Mouse (Mus musculus): ENCODE measurements around the gene Grasp. TPM values are rescaled to one million over a fixed set of nuclear protein-coding genes. Genes with fewer than 3 reads are reported as not detected.

Gene Grasp
- polyA plus RNA-seq (2014; fragmentation: Nextera tagmentation; extraction: Ambion mirVana): 5.0 and 5.7 TPM in 2 replicates

- H3K27me3 ChIP-seq (ENCODE audit: control insufficient read depth, insufficient read depth, low read length): peaks cover 18% of the 10 kb centered on the region
- peak; percentile 91 for ATAC-seq (ENCODE audit: low FRiP score, low TSS enrichment)
- no peaks in the 10 kb centered on the region for H3K9me3 ChIP-seq (ENCODE audit: control insufficient read depth, low read length)
- H3K4me1 ChIP-seq (ENCODE audit: control insufficient read depth, insufficient read depth, low read length): peaks cover 40% of the 10 kb centered on the region
- peak within 1 kb of the TSS; percentile 83 for H3K4me3 ChIP-seq (ENCODE audit: low read length)
- peak within 1 kb of the TSS; percentile 96 for H3K4me2 ChIP-seq (replicated peaks; ENCODE audit: low read depth, low read length)
- peak within 1 kb of the TSS; percentile 76 for H3K9ac ChIP-seq (ENCODE audit: low read depth, low read length)
- peak within 1 kb of the TSS; percentile 85 for H3K27ac ChIP-seq (ENCODE audit: low read depth, low read length)
- under 1% methylated on average over 77 of the region's 77 CpGs for WGBS
- peaks cover 4% of the 10 kb centered on the region; the same call in 1 of the 2 replicates for H3K36me3 ChIP-seq (ENCODE audit: control insufficient read depth, insufficient read depth, low read length)
These were observed at the start of gene Grasp for GRCm38 (mm10) chr15:101224006-101224906. Gene Grasp, plus strand, starts transcription at chr15:101224188.

- peak; percentile 70 for ATAC-seq (ENCODE audit: low FRiP score, low TSS enrichment)
- Histone ChIP-seq H3K36me3 (ENCODE audit: control insufficient read depth, insufficient read depth, low read length) (no peaks in the 10 kb centered on the region), H3K4me1 (ENCODE audit: control insufficient read depth, insufficient read depth, low read length) (peaks cover 25% of the 10 kb centered on the region), H3K9ac (ENCODE audit: low read depth, low read length) (peak overlapping the region; percentile 92), H3K27ac (ENCODE audit: low read depth, low read length) (peak overlapping the region; percentile 43; the same call in 1 of the 2 replicates), H3K9me3 (ENCODE audit: control insufficient read depth, low read length) (no peaks in the 10 kb centered on the region), H3K4me2 (replicated peaks; ENCODE audit: low read depth, low read length) (peak overlapping the region; percentile 93), H3K27me3 (ENCODE audit: control insufficient read depth, insufficient read depth, low read length) (no peaks in the 10 kb centered on the region), H3K4me3 (ENCODE audit: low read length) (peak overlapping the region; percentile 87)
- WGBS: 1% methylated on average over 20 of the region's 46 CpGs
These were observed 49.5 kb upstream of the Grasp start for GRCm38 (mm10) chr15:101174294-101175130.

GRCm38 (mm10) chr15:101175131-101175460 lies 48.9 kb upstream of the Grasp start:
- Histone ChIP-seq H3K9me3 (ENCODE audit: control insufficient read depth, low read length) (no peaks in the 10 kb centered on the region), H3K36me3 (ENCODE audit: control insufficient read depth, insufficient read depth, low read length) (no peaks in the 10 kb centered on the region), H3K27ac (ENCODE audit: low read depth, low read length) (no peak overlapping the region), H3K4me1 (ENCODE audit: control insufficient read depth, insufficient read depth, low read length) (peaks cover 27% of the 10 kb centered on the region), H3K4me2 (replicated peaks; ENCODE audit: low read depth, low read length) (peak overlapping the region; percentile 93), H3K27me3 (ENCODE audit: control insufficient read depth, insufficient read depth, low read length) (no peaks in the 10 kb centered on the region), H3K9ac (ENCODE audit: low read depth, low read length) (peak overlapping the region; percentile 92), H3K4me3 (ENCODE audit: low read length) (peak overlapping the region; percentile 87)
- ATAC-seq (ENCODE audit: low FRiP score, low TSS enrichment): no peak
- WGBS: 10% methylated on average over 5 of the region's 5 CpGs

- Histone ChIP-seq H3K4me3 (ENCODE audit: low read length) (peak overlapping the region; percentile 87), H3K9me3 (ENCODE audit: control insufficient read depth, low read length) (no peaks in the 10 kb centered on the region), H3K4me2 (replicated peaks; ENCODE audit: low read depth, low read length) (peak overlapping the region; percentile 93), H3K27ac (ENCODE audit: low read depth, low read length) (no peak overlapping the region), H3K36me3 (ENCODE audit: control insufficient read depth, insufficient read depth, low read length) (no peaks in the 10 kb centered on the region), H3K4me1 (ENCODE audit: control insufficient read depth, insufficient read depth, low read length) (peaks cover 33% of the 10 kb centered on the region), H3K9ac (ENCODE audit: low read depth, low read length) (peak overlapping the region; percentile 92; the same call in 1 of the 2 replicates), H3K27me3 (ENCODE audit: control insufficient read depth, insufficient read depth, low read length) (no peaks in the 10 kb centered on the region)
- no peak for ATAC-seq (ENCODE audit: low FRiP score, low TSS enrichment)
- 16% methylated on average over 17 of the region's 17 CpGs for WGBS
These were observed 48.2 kb upstream of the Grasp start for GRCm38 (mm10) chr15:101175613-101176283.

- H3K4me2 ChIP-seq (replicated peaks; ENCODE audit: low read depth, low read length): no peak overlapping the region; the same call in 1 of the 2 replicates
These were observed 47.7 kb upstream of the Grasp start for GRCm38 (mm10) chr15:101176284-101176680.

GRCm38 (mm10) chr15:101176795-101177691 lies 46.9 kb upstream of the Grasp start:
- no peaks in the 10 kb centered on the region for H3K36me3 ChIP-seq (ENCODE audit: control insufficient read depth, insufficient read depth, low read length)
- no peaks in the 10 kb centered on the region for H3K9me3 ChIP-seq (ENCODE audit: control insufficient read depth, low read length)
- no peak overlapping the region for H3K9ac ChIP-seq (ENCODE audit: low read depth, low read length)
- peaks cover 43% of the 10 kb centered on the region for H3K4me1 ChIP-seq (ENCODE audit: control insufficient read depth, insufficient read depth, low read length)
- H3K27me3 ChIP-seq (ENCODE audit: control insufficient read depth, insufficient read depth, low read length): no peaks in the 10 kb centered on the region
- H3K27ac ChIP-seq (ENCODE audit: low read depth, low read length): no peak overlapping the region
- no peak overlapping the region for H3K4me2 ChIP-seq (replicated peaks; ENCODE audit: low read depth, low read length)
- ATAC-seq (ENCODE audit: low FRiP score, low TSS enrichment): no peak
- WGBS: 68% methylated on average over 8 of the region's 8 CpGs
- H3K4me3 ChIP-seq (ENCODE audit: low read length): no peak overlapping the region

More at GRCm38 (mm10) chr15:101176284-101176680, 47.7 kb upstream of the Grasp start:
- H3K9ac ChIP-seq (ENCODE audit: low read depth, low read length): no peak overlapping the region
- H3K9me3 ChIP-seq (ENCODE audit: control insufficient read depth, low read length): no peaks in the 10 kb centered on the region
- H3K4me1 ChIP-seq (ENCODE audit: control insufficient read depth, insufficient read depth, low read length): peaks cover 39% of the 10 kb centered on the region
- H3K27me3 ChIP-seq (ENCODE audit: control insufficient read depth, insufficient read depth, low read length): no peaks in the 10 kb centered on the region
- no peak for ATAC-seq (ENCODE audit: low FRiP score, low TSS enrichment)
- no peak overlapping the region for H3K4me3 ChIP-seq (ENCODE audit: low read length)
- WGBS: 48% methylated on average over 3 of the region's 3 CpGs
- no peaks in the 10 kb centered on the region for H3K36me3 ChIP-seq (ENCODE audit: control insufficient read depth, insufficient read depth, low read length)
- H3K27ac ChIP-seq (ENCODE audit: low read depth, low read length): no peak overlapping the region

- Histone ChIP-seq H3K27ac (ENCODE audit: low read depth, low read length) (no peak overlapping the region), H3K4me2 (replicated peaks; ENCODE audit: low read depth, low read length) (no peak overlapping the region), H3K4me1 (ENCODE audit: control insufficient read depth, insufficient read depth, low read length) (peaks cover 48% of the 10 kb centered on the region), H3K27me3 (ENCODE audit: control insufficient read depth, insufficient read depth, low read length) (no peaks in the 10 kb centered on the region), H3K4me3 (ENCODE audit: low read length) (no peak overlapping the region), H3K9ac (ENCODE audit: low read depth, low read length) (no peak overlapping the region), H3K9me3 (ENCODE audit: control insufficient read depth, low read length) (0 out of 2 replicates have a peak, but pooled peaks cover 2% of the 10 kb centered on the region), H3K36me3 (ENCODE audit: control insufficient read depth, insufficient read depth, low read length) (no peaks in the 10 kb centered on the region)
- no peak for ATAC-seq (ENCODE audit: low FRiP score, low TSS enrichment)
- WGBS: 65% methylated on average over 15 of the region's 15 CpGs
These were observed 43.5 kb upstream of the Grasp start for GRCm38 (mm10) chr15:101180363-101181105.

Data from kidney, embryonic 14.5 days (tissue).